ENCODE assay signal across 17 mouse cellular contexts in the genomic region with DNA sequence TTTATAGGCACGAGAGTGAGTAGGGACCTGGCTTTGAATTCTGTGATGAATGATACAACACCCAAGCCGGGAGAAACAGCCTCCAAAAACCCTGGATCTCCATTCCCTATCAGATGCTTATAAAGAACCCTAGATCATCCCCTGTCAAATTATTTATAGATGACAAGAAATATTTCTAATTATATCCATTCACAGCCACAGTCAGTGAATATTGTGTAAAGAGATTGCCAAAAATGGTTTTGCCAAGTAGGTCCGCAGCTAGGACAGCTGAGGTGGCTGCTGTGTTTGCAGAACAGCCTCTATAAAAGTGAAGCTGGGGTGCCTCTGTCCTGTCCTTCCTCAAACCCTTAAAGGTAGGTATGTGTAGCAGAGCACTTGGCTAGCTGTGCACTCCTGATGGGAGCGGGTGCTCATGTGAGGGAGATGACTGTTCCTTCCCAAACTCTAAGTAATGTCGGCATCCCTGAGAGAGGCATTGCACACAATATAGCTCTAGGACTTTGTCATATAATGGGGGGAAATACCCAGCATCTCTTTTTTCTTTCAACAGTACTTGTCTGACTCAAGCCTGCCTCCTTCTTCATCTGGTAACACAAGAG. TPM values are rescaled to one million over a fixed set of nuclear protein-coding genes. Genes with fewer than 3 reads are reported as not detected.
"Had no signal": no experiment of that assay in that cellular context is flagged by ENCODE, and none has a peak within 500 bp of the region (broad histone marks: within the 10 kb centered on the region; RNA-seq: fewer than 3 reads in every experiment).

A gene (plus strand): TSS at position 549 of the 599 bp plus-strand sequence.

- H3K36me3 ChIP-seq: kidney, embryonic 15.5 days; limb, embryonic 12.5 days; liver, embryonic 13.5 days; midbrain, embryonic 12.5 days; neural tube, embryonic 15.5 days had no signal

- H3K27me3 ChIP-seq: kidney, embryonic 15.5 days; limb, embryonic 12.5 days; liver, embryonic 13.5 days; midbrain, embryonic 12.5 days; neural tube, embryonic 15.5 days had no signal

- ATAC-seq: midbrain, embryonic 16.5 days had no signal

- H3K4me3 ChIP-seq: kidney, embryonic 15.5 days; limb, embryonic 12.5 days; liver, embryonic 13.5 days; midbrain, embryonic 12.5 days; neural tube, embryonic 15.5 days had no signal

- H3K4me2 ChIP-seq: kidney, embryonic 15.5 days; limb, embryonic 12.5 days; liver, embryonic 13.5 days; midbrain, embryonic 12.5 days; neural tube, embryonic 15.5 days had no signal

- DNase-seq: kidney, postnatal 36 days; layer of hippocampus, adult 9-11 months; layer of hippocampus, postnatal 36 days; liver; liver, embryonic 13.5 days; lung, adult 18-20 months; right cerebral cortex, adult 18-20 months; right cerebral cortex, postnatal 25 days; thymus, postnatal 14 days had no signal

RNA-seq across cellular contexts. Expression of the gene that starts here (rescaled TPM):
- total RNA-seq: megakaryocyte-erythroid progenitor cell, adult 5-6 weeks had no signal
- polyA plus RNA-seq: kidney, embryonic 15.5 days; liver, embryonic 13.5 days; lung, embryonic 16.5 days; neural tube, embryonic 15.5 days; stomach, postnatal 0 days had no signal
